Mouse (Mus musculus): Measurements from ENCODE around the gene Olfr8.
"Not testable (repeated sequence)": the region's sequence is repeated elsewhere in the genome, so short reads cannot be mapped to it uniquely, and the experiment has no call there.

Olfr8 gene

GRCm38 (mm10) chr10:78950336-78950735 is at the start of gene Olfr8:
Gene Olfr8, plus strand, starts transcription at chr10:78950636.
- not testable (repeated sequence) for DNase-seq (ENCODE audit: low spot score)

- DNase-seq (ENCODE audit: low spot score), result not testable (repeated sequence)
Measured at GRCm38 (mm10) chr10:78912871-78913270, 37.6 kb upstream of the Olfr8 start, which contains the start of gene Olfr1354. Gene Olfr1354, plus strand, starts transcription at chr10:78913171.

DNA sequence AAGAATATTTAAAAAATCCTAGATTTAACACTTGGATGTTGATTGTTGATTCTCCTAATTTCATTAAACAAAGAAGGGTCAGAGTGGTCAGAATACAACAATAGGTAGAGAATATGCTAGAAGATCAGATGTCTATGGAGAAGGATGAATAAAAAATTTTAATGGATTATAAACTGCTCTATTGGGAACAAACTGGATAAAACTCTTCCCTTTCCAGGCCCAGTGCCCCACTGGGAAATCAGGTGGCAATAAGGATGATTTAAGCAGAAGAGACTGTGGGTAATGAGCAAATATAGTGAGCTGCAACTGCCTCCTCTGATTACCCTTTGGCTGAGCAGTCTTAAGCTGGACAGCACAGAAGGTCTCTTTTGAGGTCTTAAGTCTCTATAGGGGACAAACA is 12.6 kb downstream of the Olfr8 start, which contains the start of gene Olfr1353:
Gene Olfr1353, plus strand, starts transcription at position 301 of the 400 bp plus-strand sequence.
- DNase-seq (ENCODE audit: low spot score), result not testable (repeated sequence)

GRCm38 (mm10) chr10:78980750-78981149 is 30.3 kb downstream of the Olfr8 start, which contains the start of gene Olfr1352:
Gene Olfr1352, plus strand, starts transcription at chr10:78981050.
- DNase-seq (ENCODE audit: low spot score), result no peak
